Comparison of ENCODE assay signal across 8 mouse cellular contexts in genomic region chr11:69996161-69997061, GRCm38 (mm10). TPM values are rescaled to one million over a fixed set of nuclear protein-coding genes. Genes with fewer than 3 reads are reported as not detected.
DNase-seq lines count a peak whose midpoint lies in the region; ATAC-seq and TF ChIP-seq lines count a peak whose summit lies in the region.

No protein-coding gene starts in this region.

- DNase-seq in lung, embryonic 14.5 days, result peak; percentile 75
- no peak for DNase-seq in lung, postnatal 10 days
- DNase-seq in adrenal gland, postnatal 36 days, result peak; percentile 74 to 86
- peak; percentile 76 for DNase-seq in gastrocnemius, postnatal 14 days
- DNase-seq in kidney, adult 18-20 months, result peak; percentile 54

- peak; percentile 3 for ATAC-seq in lung, embryonic 14.5 days (ENCODE audit: insufficient read depth)
- ATAC-seq in stomach, embryonic 15.5 days (ENCODE audit: insufficient read depth, low FRiP score, low read depth), result peak; percentile 0; the same call in 1 of the 2 replicates
- ATAC-seq in granulocyte monocyte progenitor cell, adult 5-6 weeks (replicated peaks; ENCODE audit: poor library complexity, severe bottlenecking), result no peak; the same call in 1 of the 2 replicates

- H3K4me1 ChIP-seq in lung, embryonic 14.5 days (ENCODE audit: insufficient read depth), result peaks cover 9% of the 10 kb centered on the region
- H3K4me1 ChIP-seq in stomach, embryonic 15.5 days, result peaks cover 21% of the 10 kb centered on the region

- H3K4me3 ChIP-seq in lung, embryonic 14.5 days (ENCODE audit: low read depth, low read length), result peak overlapping the region; percentile 98
- peak overlapping the region; percentile 100 for H3K4me3 ChIP-seq in macrophage (ENCODE audit: inconsistent target)
- H3K4me3 ChIP-seq in stomach, embryonic 15.5 days (replicated peaks), result peak overlapping the region; percentile 69

- H3K9me3 ChIP-seq in lung, embryonic 14.5 days (ENCODE audit: low read depth, low read length), result no peaks in the 10 kb centered on the region
- H3K9me3 ChIP-seq in stomach, embryonic 15.5 days, result no peaks in the 10 kb centered on the region

- TF ChIP-seq CTCF in lung, embryonic 14.5 days (IDR thresholded peaks at IDR 0.05; ENCODE audit: low read depth), result no peak

- peak overlapping the region; percentile 98 for H3K27ac ChIP-seq in lung, embryonic 14.5 days (ENCODE audit: low read depth)
- H3K27ac ChIP-seq in macrophage, result peak overlapping the region; percentile 97
- peak overlapping the region; percentile 99 for H3K27ac ChIP-seq in stomach, embryonic 15.5 days

- H3K4me2 ChIP-seq in lung, embryonic 14.5 days, result peak overlapping the region; percentile 63
- H3K4me2 ChIP-seq in stomach, embryonic 15.5 days, result peak overlapping the region; percentile 60

- H3K27me3 ChIP-seq in lung, embryonic 14.5 days (ENCODE audit: insufficient read depth, low read length), result no peaks in the 10 kb centered on the region
- no peaks in the 10 kb centered on the region for H3K27me3 ChIP-seq in stomach, embryonic 15.5 days (replicated peaks)

- H3K36me3 ChIP-seq in lung, embryonic 14.5 days (ENCODE audit: insufficient read depth), result peaks cover 42% of the 10 kb centered on the region
- H3K36me3 ChIP-seq in macrophage (ENCODE audit: inconsistent target), result peaks cover 29% of the 10 kb centered on the region
- peaks cover 27% of the 10 kb centered on the region for H3K36me3 ChIP-seq in stomach, embryonic 15.5 days

- H3K79me2 ChIP-seq in macrophage (ENCODE audit: inconsistent target), result peaks cover 70% of the 10 kb centered on the region

- intact Hi-C loops in gastrocnemius, postnatal 14 days (cut with DNase I; ENCODE audit: low total_unique reads), result no loop called here

- 1% methylated on average over 66 of the region's 66 CpGs for WGBS in lung, embryonic 14.5 days
- 1% methylated on average over 58 of the region's 66 CpGs for WGBS in macrophage (ENCODE audit: missing documents)
- WGBS in stomach, embryonic 15.5 days, result under 1% methylated on average over 65 of the region's 66 CpGs

- H3K9ac ChIP-seq in lung, embryonic 14.5 days, result peak overlapping the region; percentile 85
- H3K9ac ChIP-seq in stomach, embryonic 15.5 days, result peak overlapping the region; percentile 85

RNA-seq across cellular contexts. Expression of gene Phf23, which starts 0.8 kb away (rescaled TPM):
- 41.1 and 42.8 TPM in 2 replicates for polyA plus RNA-seq in lung, embryonic 14.5 days (2014; fragmentation: Nextera tagmentation; extraction: Ambion mirVana)
- total RNA-seq in adrenal gland, postnatal 36 days (2021), result 10 to 100 TPM; 54.6 to 57.1 TPM
- total RNA-seq in gastrocnemius, postnatal 14 days (2021), result 10 to 100 TPM; 20.4 to 20.7 TPM
- total RNA-seq in macrophage (2018; cell fraction: chromatin; rRNA removed), result 100 to 1,000 TPM in 8 of 26 experiments, 10 to 100 TPM in 18; 23.7 to 164 (median 80.6) TPM
- total RNA-seq in macrophage (2018; cell fraction: cytosol; rRNA removed), result 10 to 100 TPM; 27.6 to 98.4 (median 78.8) TPM
- total RNA-seq in macrophage (2018; cell fraction: nucleus; rRNA removed), result 100 to 1,000 TPM in 7 of 26 experiments, 10 to 100 TPM in 19; 30.0 to 122 (median 64.8) TPM
- 62.4 to 122 TPM (median 77.3 TPM) in 3 replicates for polyA plus RNA-seq in macrophage (2018)
- polyA plus RNA-seq in stomach, embryonic 15.5 days (2015; fragmentation: Nextera tagmentation; extraction: Ambion mirVana), result 59.4 and 61.8 TPM in 2 replicates
- 41.7 and 45.8 TPM in 2 replicates for total RNA-seq in granulocyte monocyte progenitor cell, adult 5-6 weeks (2014; fragmentation: Nextera tagmentation)
- total RNA-seq in granulocyte monocyte progenitor cell, adult 5-6 weeks (2017), result 30.2 and 32.3 TPM in 2 replicates

RNA-seq across cellular contexts. Expression of gene Dvl2, which starts 4.0 kb away (rescaled TPM):
- 36.2 and 40.8 TPM in 2 replicates for polyA plus RNA-seq in lung, embryonic 14.5 days (2014; fragmentation: Nextera tagmentation; extraction: Ambion mirVana)
- 10 to 100 TPM; 15.6 to 17.4 TPM for total RNA-seq in adrenal gland, postnatal 36 days (2021)
- 1 to 10 TPM; 5.1 to 7.8 TPM for total RNA-seq in gastrocnemius, postnatal 14 days (2021)
- total RNA-seq in macrophage (2018; cell fraction: chromatin; rRNA removed), result 100 to 1,000 TPM in 1 of 26 experiments, 10 to 100 TPM in 25; 10.7 to 113 (median 32.6) TPM
- 10 to 100 TPM in 20 of 26 experiments, 1 to 10 TPM in 6; 5.2 to 24.7 (median 11.7) TPM for total RNA-seq in macrophage (2018; cell fraction: cytosol; rRNA removed)
- 10 to 100 TPM in 25 of 26 experiments, 1 to 10 TPM in 1; 8.3 to 75.4 (median 18.6) TPM for total RNA-seq in macrophage (2018; cell fraction: nucleus; rRNA removed)
- polyA plus RNA-seq in macrophage (2018), result 10.8 to 21.7 TPM (median 11.8 TPM) in 3 replicates
- polyA plus RNA-seq in stomach, embryonic 15.5 days (2015; fragmentation: Nextera tagmentation; extraction: Ambion mirVana), result 31.9 and 33.9 TPM in 2 replicates
- 4.6 and 24.5 TPM in 2 replicates for total RNA-seq in granulocyte monocyte progenitor cell, adult 5-6 weeks (2014; fragmentation: Nextera tagmentation)
- total RNA-seq in granulocyte monocyte progenitor cell, adult 5-6 weeks (2017), result 16.1 and 18.0 TPM in 2 replicates

RNA-seq across cellular contexts. Expression of gene Gabarap, which starts 5.5 kb away (rescaled TPM):
- 444 and 455 TPM in 2 replicates for polyA plus RNA-seq in lung, embryonic 14.5 days (2014; fragmentation: Nextera tagmentation; extraction: Ambion mirVana)
- 100 to 1,000 TPM; 421 to 450 TPM for total RNA-seq in adrenal gland, postnatal 36 days (2021)
- 100 to 1,000 TPM; 170 to 180 TPM for total RNA-seq in gastrocnemius, postnatal 14 days (2021)
- total RNA-seq in macrophage (2018; cell fraction: chromatin; rRNA removed), result 100 to 1,000 TPM in 7 of 26 experiments, 10 to 100 TPM in 19; 56.3 to 126 (median 88.5) TPM
- 1,000 to 10,000 TPM in 6 of 26 experiments, 100 to 1,000 TPM in 20; 786 to 1,340 (median 936) TPM for total RNA-seq in macrophage (2018; cell fraction: cytosol; rRNA removed)
- total RNA-seq in macrophage (2018; cell fraction: nucleus; rRNA removed), result 100 to 1,000 TPM; 151 to 434 (median 234) TPM
- polyA plus RNA-seq in macrophage (2018), result 791 to 1,264 TPM (median 1,032 TPM) in 3 replicates
- 459 and 473 TPM in 2 replicates for polyA plus RNA-seq in stomach, embryonic 15.5 days (2015; fragmentation: Nextera tagmentation; extraction: Ambion mirVana)
- 288 and 367 TPM in 2 replicates for total RNA-seq in granulocyte monocyte progenitor cell, adult 5-6 weeks (2014; fragmentation: Nextera tagmentation)
- total RNA-seq in granulocyte monocyte progenitor cell, adult 5-6 weeks (2017), result 239 and 250 TPM in 2 replicates

RNA-seq across cellular contexts. Expression of gene Elp5, which starts 14.1 kb away (rescaled TPM):
- 108 and 113 TPM in 2 replicates for polyA plus RNA-seq in lung, embryonic 14.5 days (2014; fragmentation: Nextera tagmentation; extraction: Ambion mirVana)
- total RNA-seq in adrenal gland, postnatal 36 days (2021), result 10 to 100 TPM; 66.4 to 80.3 TPM
- 10 to 100 TPM; 43.0 to 52.9 TPM for total RNA-seq in gastrocnemius, postnatal 14 days (2021)
- total RNA-seq in macrophage (2018; cell fraction: chromatin; rRNA removed), result 100 to 1,000 TPM in 14 of 26 experiments, 10 to 100 TPM in 12; 24.4 to 197 (median 111) TPM
- total RNA-seq in macrophage (2018; cell fraction: cytosol; rRNA removed), result 100 to 1,000 TPM in 5 of 26 experiments, 10 to 100 TPM in 21; 56.7 to 127 (median 72.5) TPM
- total RNA-seq in macrophage (2018; cell fraction: nucleus; rRNA removed), result 100 to 1,000 TPM in 13 of 26 experiments, 10 to 100 TPM in 13; 30.7 to 210 (median 96.6) TPM
- 29.9 to 51.5 TPM (median 43.1 TPM) in 3 replicates for polyA plus RNA-seq in macrophage (2018)
- polyA plus RNA-seq in stomach, embryonic 15.5 days (2015; fragmentation: Nextera tagmentation; extraction: Ambion mirVana), result 92.9 and 99.4 TPM in 2 replicates
- 59.4 and 70.0 TPM in 2 replicates for total RNA-seq in granulocyte monocyte progenitor cell, adult 5-6 weeks (2014; fragmentation: Nextera tagmentation)
- 58.2 and 77.5 TPM in 2 replicates for total RNA-seq in granulocyte monocyte progenitor cell, adult 5-6 weeks (2017)

RNA-seq across cellular contexts. Expression of gene Ctdnep1, which starts 15.5 kb away (rescaled TPM):
- 25.4 and 28.3 TPM in 2 replicates for polyA plus RNA-seq in lung, embryonic 14.5 days (2014; fragmentation: Nextera tagmentation; extraction: Ambion mirVana)
- 100 to 1,000 TPM; 112 to 132 TPM for total RNA-seq in adrenal gland, postnatal 36 days (2021)
- total RNA-seq in gastrocnemius, postnatal 14 days (2021), result 100 to 1,000 TPM; 185 to 209 TPM
- 10 to 100 TPM; 44.9 to 99.7 (median 80.2) TPM for total RNA-seq in macrophage (2018; cell fraction: chromatin; rRNA removed)
- 100 to 1,000 TPM; 127 to 196 (median 168) TPM for total RNA-seq in macrophage (2018; cell fraction: cytosol; rRNA removed)
- 100 to 1,000 TPM in 24 of 26 experiments, 10 to 100 TPM in 2; 92.4 to 166 (median 127) TPM for total RNA-seq in macrophage (2018; cell fraction: nucleus; rRNA removed)
- 102 to 235 TPM (median 115 TPM) in 3 replicates for polyA plus RNA-seq in macrophage (2018)
- polyA plus RNA-seq in stomach, embryonic 15.5 days (2015; fragmentation: Nextera tagmentation; extraction: Ambion mirVana), result 23.0 and 23.2 TPM in 2 replicates
- 191 and 254 TPM in 2 replicates for total RNA-seq in granulocyte monocyte progenitor cell, adult 5-6 weeks (2014; fragmentation: Nextera tagmentation)
- 19.3 and 23.8 TPM in 2 replicates for total RNA-seq in granulocyte monocyte progenitor cell, adult 5-6 weeks (2017)
